Mouse (Mus musculus) stomach, postnatal 0 days (tissue): ENCODE measurements around the gene Prpsap1. TPM values are rescaled to one million over a fixed set of nuclear protein-coding genes. Genes with fewer than 3 reads are reported as not detected.
A peak's percentile ranks its signal among the peaks of the same experiment; 100 is the strongest.

Experiments
- ATAC-seq: fragments of 200-750 bp; cut with Nextera tagmentation; 2 replicates; pipeline ENCODE4 v1.8.0; 2017; ENCODE audit not compliant: low FRiP score, low TSS enrichment
- DNase-seq: peaks from one replicate; pipeline ENCODE4 v3.0.0-alpha.2; 2016; ENCODE audit warnings: low spot score
- H3K27ac ChIP-seq: fragments of 300-500 bp; sonication (generic); replicated peaks from 2 replicates; pipeline ENCODE4 v1.5.1; 2014; ENCODE audit warnings: mild to moderate bottlenecking, control low read depth
- H3K27me3 ChIP-seq: fragments of 300-500 bp; sonication (generic); 2 replicates; pipeline ENCODE4 v1.6.1; 2014; ENCODE audit warnings: low read length; ENCODE audit not compliant: control insufficient read depth, insufficient read depth
- H3K36me3 ChIP-seq: fragments of 300-500 bp; sonication (generic); 2 replicates; pipeline ENCODE4 v1.6.1; 2014; ENCODE audit warnings: low read length, mixed read lengths; ENCODE audit not compliant: control insufficient read depth, insufficient read depth
- H3K4me1 ChIP-seq: fragments of 300-500 bp; sonication (generic); replicated peaks from 2 replicates; pipeline ENCODE4 v1.6.1; 2014; ENCODE audit warnings: antibody characterized with exemption; ENCODE audit not compliant: control insufficient read depth, insufficient read depth
- H3K4me2 ChIP-seq: fragments of 300-500 bp; sonication (generic); replicated peaks from 2 replicates; pipeline ENCODE4 v1.6.1; 2014; ENCODE audit warnings: low read depth, mild to moderate bottlenecking, control low read depth, moderate library complexity
- H3K4me3 ChIP-seq: fragments of 300-500 bp; sonication (generic); 2 replicates; pipeline ENCODE4 v1.5.1; 2014; ENCODE audit warnings: low read depth, low read length, control low read depth
- H3K9ac ChIP-seq: fragments of 300-500 bp; sonication (generic); 2 replicates; pipeline ENCODE4 v1.6.1; 2014; ENCODE audit warnings: mild to moderate bottlenecking, low read length, control low read depth, mixed read lengths
- H3K9me3 ChIP-seq: fragments of 300-500 bp; sonication (generic); 2 replicates; pipeline ENCODE4 v1.6.1; 2016; ENCODE audit warnings: low read length; ENCODE audit not compliant: control insufficient read depth
- CTCF ChIP-seq: IDR thresholded peaks from 2 replicates; pipeline ENCODE4 v1.5.1; 2016; ENCODE audit warnings: antibody characterized with exemption, low read depth, mild to moderate bottlenecking, moderate library complexity
- EP300 ChIP-seq: optimal IDR thresholded peaks from 2 replicates; pipeline ENCODE3; 2016; ENCODE audit warnings: antibody characterized with exemption
- WGBS: fragments of 180-500 bp; shearing (Covaris S2); extraction: QIAGEN DNeasy Blood & Tissue Kit; methylation state at CpG from one replicate; pipeline ENCODE4 v1.1.7; 2014; 5-methylcytosine and 5-hydroxymethylcytosine counted together
- polyA plus RNA-seq: library from polyadenylated mRNA; unstranded; fragments of >200 nt; fragmentation: Nextera tagmentation; extraction: Ambion mirVana; gene quantifications from 2 replicates; pipeline ENCODE4 v1.2.1, GENCODE M21; 2015

Gene Prpsap1
- polyA plus RNA-seq, 1 experiment from 2014 or later: 94.0 TPM

DNA sequence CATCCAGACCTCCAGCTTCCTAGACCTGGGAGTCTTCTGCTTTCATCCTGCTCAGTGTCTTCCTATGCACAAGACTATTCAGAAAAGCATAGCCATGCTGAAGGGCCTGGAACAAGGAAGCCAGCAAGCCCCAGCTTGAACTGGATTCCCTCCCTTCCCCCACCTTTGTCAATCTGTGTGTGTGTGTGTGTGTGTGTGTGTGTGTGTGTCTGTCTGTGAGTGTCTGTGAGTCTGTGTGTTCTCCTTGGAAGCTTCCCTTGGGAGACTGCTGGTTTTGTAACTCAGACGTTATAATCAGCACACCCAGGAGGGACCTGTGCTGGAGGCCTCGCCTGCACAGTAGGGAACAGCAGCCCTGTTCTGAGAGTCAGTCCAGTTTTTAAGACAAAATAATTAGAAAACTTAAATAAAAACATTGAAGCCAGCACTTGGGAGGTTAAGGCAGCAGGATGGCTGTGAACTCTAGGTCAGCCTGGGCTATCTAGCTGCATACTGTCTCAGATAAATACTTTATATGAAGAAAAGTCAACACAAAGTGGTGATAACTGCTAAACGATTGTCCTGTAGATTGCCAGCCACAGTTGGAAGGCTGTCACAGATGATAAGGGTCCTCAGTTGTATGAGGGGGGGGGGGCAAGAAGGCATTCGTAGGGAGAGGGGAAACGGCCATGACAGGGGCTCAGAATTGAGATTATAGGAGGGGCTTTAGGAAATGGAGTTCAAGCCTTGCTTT is 57.8 kb downstream of the Prpsap1 start:
- Histone ChIP-seq H3K9ac (peak overlapping the region; percentile 41), H3K9me3 (no peaks in the 10 kb centered on the region), H3K36me3 (no peaks in the 10 kb centered on the region; the same call in 1 of the 2 replicates), H3K27ac (peak overlapping the region; percentile 13; the same call in 1 of the 2 replicates), H3K4me2 (peak overlapping the region; percentile 67), H3K4me1 (peaks cover 11% of the 10 kb centered on the region), H3K27me3 (no peaks in the 10 kb centered on the region), H3K4me3 (peak overlapping the region; percentile 69; the same call in 1 of the 2 replicates)
- TF ChIP-seq CTCF: no peak
- TF ChIP-seq EP300: no peak
- ATAC-seq (no peak), DNase-seq (no peak)
- 41% methylated on average over 5 of the region's 5 CpGs for WGBS

- Histone ChIP-seq H3K4me3 (peak overlapping the region; percentile 69), H3K4me2 (peak overlapping the region; percentile 67), H3K4me1 (peaks cover 11% of the 10 kb centered on the region), H3K27me3 (no peaks in the 10 kb centered on the region), H3K36me3 (no peaks in the 10 kb centered on the region; the same call in 1 of the 2 replicates), H3K27ac (peak overlapping the region; percentile 98), H3K9me3 (no peaks in the 10 kb centered on the region), H3K9ac (peak overlapping the region; percentile 89)
- DNase-seq (peak; percentile 64), ATAC-seq (0 out of 2 replicates have a peak, but pooled peaks have one; percentile 16)
- TF ChIP-seq EP300 (no peak), CTCF (no peak)
- WGBS: 46% methylated on average over 12 of the region's 12 CpGs
Observed at GRCm38 (mm10) chr11:116434967-116435752, 58.8 kb downstream of the Prpsap1 start.

GRCm38 (mm10) chr11:116434287-116434966 is 59.6 kb downstream of the Prpsap1 start:
- ATAC-seq (peak; percentile 35), DNase-seq (peak; percentile 85)
- H3K4me3 ChIP-seq: peak overlapping the region; percentile 69
- no peak for TF ChIP-seq EP300
- peak; percentile 12; the same call in 1 of the 2 replicates for TF ChIP-seq CTCF
- H3K4me2 ChIP-seq: peak overlapping the region; percentile 67
- H3K4me1 ChIP-seq: peaks cover 11% of the 10 kb centered on the region
- H3K27me3 ChIP-seq: no peaks in the 10 kb centered on the region
- peak overlapping the region; percentile 89 for H3K9ac ChIP-seq
- under 1% methylated on average over 33 of the region's 67 CpGs for WGBS
- peak overlapping the region; percentile 98 for H3K27ac ChIP-seq
- H3K36me3 ChIP-seq: no peaks in the 10 kb centered on the region; the same call in 1 of the 2 replicates
- no peaks in the 10 kb centered on the region for H3K9me3 ChIP-seq

- TF ChIP-seq EP300 (peak; percentile 92), CTCF (no peak)
- H3K27ac ChIP-seq: peak within 1 kb of the TSS; percentile 98
- no peaks in the 10 kb centered on the region; the same call in 1 of the 2 replicates for H3K36me3 ChIP-seq
- H3K9me3 ChIP-seq: no peaks in the 10 kb centered on the region
- H3K4me2 ChIP-seq: peak within 1 kb of the TSS; percentile 67
- 2% methylated on average over 43 of the region's 66 CpGs for WGBS
- H3K4me3 ChIP-seq: peak within 1 kb of the TSS; percentile 69
- H3K9ac ChIP-seq: peak within 1 kb of the TSS; percentile 89
- H3K27me3 ChIP-seq: no peaks in the 10 kb centered on the region
- H3K4me1 ChIP-seq: peaks cover 11% of the 10 kb centered on the region
- ATAC-seq (peak; percentile 93), DNase-seq (peak; percentile 100)
Observed at GRCm38 (mm10) chr11:116433356-116434286, 60.4 kb downstream of the Prpsap1 start, which contains the start of gene Ubald2. Gene Ubald2 (plus strand): TSS chr11:116434094.
